Mouse (Mus musculus) embryonic fibroblast, embryonic 13.5 days (primary cell): ENCODE measurements around the gene Npnt.

Source experiments
- CTCF ChIP-seq: IDR thresholded peaks from 2 replicates; pipeline ENCODE4 v1.5.1; 2011; ENCODE audit warnings: mild to moderate bottlenecking, control low read depth, low read length, moderate library complexity, borderline replicate concordance; ENCODE audit not compliant: insufficient read depth
- POLR2A ChIP-seq: IDR thresholded peaks from 2 replicates; pipeline ENCODE4 v1.6.1; 2011; ENCODE audit warnings: low read depth, mild to moderate bottlenecking, control low read depth, low read length, moderate library complexity

DNA sequence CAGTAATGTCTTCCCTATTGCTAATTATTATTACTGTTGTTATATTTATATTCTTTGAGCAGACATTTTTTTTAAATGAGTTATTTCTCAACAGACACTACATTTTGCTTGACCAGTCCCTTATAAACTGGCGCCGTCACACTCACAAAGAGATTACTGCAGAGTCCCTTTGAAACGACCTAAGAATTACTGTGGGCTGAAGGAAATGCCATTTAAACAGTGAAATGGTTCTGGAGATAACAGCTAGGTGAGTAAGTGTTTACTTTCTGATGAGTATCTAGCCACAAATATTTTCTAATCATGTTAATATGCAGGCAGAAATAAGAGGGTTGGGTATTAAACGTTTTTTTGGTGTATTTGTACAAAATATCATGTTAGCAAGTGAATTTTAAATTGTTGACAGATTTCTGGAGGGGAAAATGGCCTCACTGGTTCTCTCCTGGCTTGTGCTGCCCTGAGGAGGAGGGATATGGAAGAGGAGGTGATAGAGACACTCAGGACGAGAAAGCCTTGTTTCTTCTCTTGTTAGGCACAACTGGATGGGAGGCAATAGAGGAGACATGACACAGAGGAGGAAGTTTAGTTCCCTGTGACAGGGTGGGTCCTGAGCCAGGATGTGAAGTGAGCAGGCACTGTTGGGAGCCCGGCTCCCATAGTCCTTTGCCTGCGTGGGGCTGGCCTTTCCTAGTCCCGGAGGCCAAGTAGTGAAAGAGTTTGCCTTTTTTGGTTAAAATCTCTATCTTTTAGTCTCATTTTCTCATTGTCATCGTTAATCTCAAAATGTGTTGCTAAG is 14.8 kb upstream of the Npnt start:
- TF ChIP-seq CTCF: no peak
- TF ChIP-seq POLR2A: no peak
